Mouse (Mus musculus) midbrain, embryonic 13.5 days (tissue): ENCODE measurements around the gene Cel. TPM values are rescaled to one million over a fixed set of nuclear protein-coding genes. Genes with fewer than 3 reads are reported as not detected.
"Not testable (repeated sequence)": the region's sequence is repeated elsewhere in the genome, so short reads cannot be mapped to it uniquely, and the experiment has no call there.

Experiments
- ATAC-seq: fragments of 200-750 bp; cut with Nextera tagmentation; 2 replicates; pipeline ENCODE4 v1.8.0; 2017; ENCODE audit warnings: mild to moderate bottlenecking, moderate TSS enrichment, moderate library complexity
- H3K27ac ChIP-seq: fragments of 300-500 bp; sonication (generic); 2 replicates; pipeline ENCODE4 v1.5.1; 2015; ENCODE audit warnings: inconsistent platforms, mild to moderate bottlenecking, moderate library complexity
- H3K27me3 ChIP-seq: fragments of 300-500 bp; sonication (generic); 2 replicates; pipeline ENCODE4 v1.6.1; 2015; ENCODE audit warnings: mild to moderate bottlenecking, inconsistent platforms
- H3K36me3 ChIP-seq: fragments of 300-500 bp; sonication (generic); 2 replicates; pipeline ENCODE4 v1.6.1; 2015; ENCODE audit warnings: mild to moderate bottlenecking, inconsistent platforms
- H3K4me1 ChIP-seq: fragments of 300-500 bp; sonication (generic); replicated peaks from 2 replicates; pipeline ENCODE4 v1.6.1; 2015; ENCODE audit warnings: inconsistent platforms
- H3K4me2 ChIP-seq: fragments of 300-500 bp; sonication (generic); replicated peaks from 2 replicates; pipeline ENCODE4 v1.6.1; 2015; ENCODE audit warnings: moderate library complexity, mild to moderate bottlenecking, inconsistent platforms
- H3K4me3 ChIP-seq: fragments of 300-500 bp; sonication (generic); replicated peaks from 2 replicates; pipeline ENCODE4 v1.5.1; 2015; ENCODE audit warnings: mild to moderate bottlenecking, inconsistent platforms
- H3K9ac ChIP-seq: fragments of 300-500 bp; sonication (generic); replicated peaks from 2 replicates; pipeline ENCODE4 v1.6.1; 2015; ENCODE audit warnings: mild to moderate bottlenecking, inconsistent platforms
- H3K9me3 ChIP-seq: fragments of 300-500 bp; sonication (generic); 2 replicates; pipeline ENCODE4 v1.6.1; 2016; ENCODE audit warnings: mild to moderate bottlenecking, inconsistent platforms
- WGBS: fragments of 180-500 bp; shearing (Covaris S2); methylation state at CpG from one replicate; pipeline ENCODE4 v1.1.7; 2015; 5-methylcytosine and 5-hydroxymethylcytosine counted together
- microRNA-seq: library from miRNA; unstranded; fragments of <30 nt; microRNA quantifications from one replicate; pipeline ENCODE4, GENCODE M21; 2016
- polyA plus RNA-seq: library from polyadenylated mRNA; unstranded; fragments of >200 nt; fragmentation: Nextera tagmentation; extraction: Ambion mirVana; gene quantifications from 2 replicates; pipeline ENCODE4 v1.2.1, GENCODE M21; 2015

Gene Cel
- polyA plus RNA-seq, 1 experiment from 2014 or later = 0.07 TPM

DNA sequence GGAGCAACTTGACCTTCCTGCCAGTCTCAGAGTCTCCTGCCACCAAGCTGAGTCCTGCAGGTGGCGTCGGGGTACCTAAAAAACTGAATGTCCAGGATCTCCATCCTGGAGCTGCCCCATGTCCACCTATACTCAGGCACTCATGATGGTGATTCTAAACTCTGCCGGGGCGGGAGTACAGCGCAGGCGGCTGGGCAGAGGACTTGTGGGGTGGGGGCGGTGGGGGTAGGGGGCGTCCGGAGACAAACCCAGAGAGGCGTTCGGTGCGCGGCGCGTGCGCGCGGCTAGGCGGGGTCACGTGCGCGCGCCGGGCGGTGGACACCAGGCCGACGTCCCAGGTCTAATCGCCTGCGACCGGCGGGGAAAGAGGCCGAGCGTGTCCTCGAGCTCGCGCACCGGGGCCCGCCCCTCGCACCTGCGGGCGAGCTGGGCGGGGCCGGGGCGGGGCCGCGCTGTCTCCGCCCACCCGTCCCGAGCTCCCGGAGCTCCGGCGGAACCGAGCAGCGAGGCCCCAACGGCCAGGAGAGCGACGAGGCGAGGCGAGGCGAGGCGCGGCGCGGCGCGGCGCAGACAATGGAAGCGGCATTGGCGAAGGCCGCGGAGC is 50.3 kb downstream of the Cel start, which contains the start of gene Ralgds:
TSS of gene Ralgds (plus strand) at position 328 of the 604 bp plus-strand sequence.
- Histone ChIP-seq H3K9ac (peak within 1 kb of the TSS; percentile 98), H3K4me2 (peak within 1 kb of the TSS; percentile 85), H3K27ac (peak within 1 kb of the TSS; percentile 93), H3K36me3 (peaks cover 15% of the 10 kb centered on the region; the same call in 1 of the 2 replicates), H3K4me1 (peaks cover 40% of the 10 kb centered on the region), H3K4me3 (peak within 1 kb of the TSS; percentile 93), H3K9me3 (no peaks in the 10 kb centered on the region), H3K27me3 (peaks cover 9% of the 10 kb centered on the region; the same call in 1 of the 2 replicates)
- peak; percentile 74 for ATAC-seq
- whole genome bisulfite sequencing = under 1% methylated on average over 68 of the region's 71 CpGs

DNA sequence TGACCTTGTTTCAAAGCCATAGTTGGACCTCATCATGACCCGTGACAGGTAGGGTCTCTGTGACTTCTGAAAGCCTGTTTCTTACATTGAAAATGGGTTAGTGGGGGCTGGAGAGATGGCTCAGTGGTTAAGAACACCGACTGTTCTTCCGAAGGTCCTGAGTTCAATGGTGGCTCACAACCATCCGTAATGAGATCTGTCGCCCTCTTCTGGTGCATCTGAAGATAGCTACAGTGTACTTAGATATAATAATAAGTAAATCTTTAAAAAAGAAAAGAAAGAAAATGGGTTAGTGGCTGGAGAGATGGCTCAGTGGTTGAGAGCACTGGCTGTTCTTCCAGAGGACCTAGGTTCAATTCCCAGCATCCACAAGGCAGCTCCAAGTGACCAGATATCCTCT is 51.6 kb downstream of the Cel start:
- H3K4me2 ChIP-seq, H3K4me3 ChIP-seq, H3K27me3 ChIP-seq, H3K27ac ChIP-seq, ATAC-seq, H3K9me3 ChIP-seq, H3K9ac ChIP-seq: not testable (repeated sequence)
- Histone ChIP-seq H3K4me1 (peaks cover 27% of the 10 kb centered on the region), H3K36me3 (peaks cover 13% of the 10 kb centered on the region; the same call in 1 of the 2 replicates)
- WGBS = 55% methylated on average over 5 of the region's 5 CpGs

DNA sequence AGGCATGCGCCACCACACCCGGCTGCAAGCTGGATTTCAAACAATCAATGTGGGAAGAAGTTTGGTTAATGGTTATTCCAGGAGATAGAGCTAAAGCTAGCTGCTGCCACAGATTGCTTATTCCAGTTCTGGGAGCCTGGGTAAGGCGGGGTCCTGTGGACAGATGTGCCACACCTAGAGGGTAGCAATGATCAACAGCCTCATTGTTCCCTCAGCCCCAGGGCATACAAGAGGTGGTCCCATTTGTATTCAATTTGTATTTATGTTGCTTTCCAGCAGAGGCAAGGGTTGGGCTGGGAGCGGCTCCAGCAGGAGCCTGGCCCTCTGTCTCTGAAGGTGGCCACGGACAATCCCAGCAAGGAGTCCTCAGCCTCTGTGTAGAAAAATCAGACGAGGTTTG is 56.9 kb downstream of the Cel start:
- Histone ChIP-seq H3K27me3 (peaks cover 7% of the 10 kb centered on the region; the same call in 1 of the 2 replicates), H3K36me3 (no peaks in the 10 kb centered on the region), H3K4me1 (no peaks in the 10 kb centered on the region), H3K9me3 (no peaks in the 10 kb centered on the region), H3K4me3 (no peak overlapping the region), H3K4me2 (no peak overlapping the region), H3K9ac (no peak overlapping the region), H3K27ac (no peak overlapping the region)
- no peak for ATAC-seq
- WGBS = 78% methylated on average over 6 of the region's 6 CpGs

DNA sequence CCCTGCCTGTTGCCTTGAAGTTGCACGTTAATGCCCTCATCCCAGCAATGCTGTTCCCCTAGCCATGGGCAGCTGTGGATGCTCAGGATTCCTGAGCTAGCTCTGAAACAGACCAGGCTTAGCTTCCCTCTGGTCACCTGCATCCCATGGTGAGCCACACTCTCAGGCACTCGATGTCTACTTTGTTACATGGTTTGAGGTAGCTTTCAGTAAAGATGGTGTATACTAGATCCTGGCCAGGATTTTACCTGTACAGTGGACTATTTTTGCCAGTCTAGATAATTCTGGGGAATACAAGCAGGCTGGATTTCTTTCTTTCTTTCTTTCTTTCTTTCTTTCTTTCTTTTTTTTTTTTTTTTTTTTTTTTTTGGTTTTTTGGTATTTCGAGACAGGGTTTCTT is 57.4 kb downstream of the Cel start, which contains the start of gene Gm10134:
TSS of gene Gm10134 (plus strand) at position 301 of the 400 bp plus-strand sequence.
- no peaks in the 10 kb centered on the region for H3K4me1 ChIP-seq
- H3K9ac ChIP-seq = no peak within 1 kb of the TSS
- peaks cover 2% of the 10 kb centered on the region; the same call in 1 of the 2 replicates for H3K27me3 ChIP-seq
- no peaks in the 10 kb centered on the region for H3K9me3 ChIP-seq
- no peak within 1 kb of the TSS for H3K27ac ChIP-seq
- no peak within 1 kb of the TSS for H3K4me2 ChIP-seq
- 78% methylated on average over 3 of the region's 3 CpGs for WGBS
- no peaks in the 10 kb centered on the region for H3K36me3 ChIP-seq
- no peak for ATAC-seq
- no peak within 1 kb of the TSS for H3K4me3 ChIP-seq

Small RNAs within 50 kb of the gene (microRNA-seq; reads per million reads assigned to microRNA genes)
- not detected for gene Gm22824

Other genes with a start within 250 kb of the Cel start
- 10.7 and 11.8 TPM in 2 replicates for gene Ppp1r26, start 116.6 kb downstream of the Cel start, polyA plus RNA-seq
- 0.85 and 1.3 TPM in 2 replicates for gene 1700007K13Rik, start 97.1 kb downstream of the Cel start, polyA plus RNA-seq
- gene Mrps2, start 95.3 kb downstream of the Cel start, polyA plus RNA-seq = 50.1 and 52.3 TPM in 2 replicates
- gene Gbgt1, start 66.5 kb downstream of the Cel start, polyA plus RNA-seq = 0.54 and 1.4 TPM in 2 replicates
- 1.0 and 1.5 TPM in 2 replicates for gene Gm10134, start 57.3 kb downstream of the Cel start, polyA plus RNA-seq
- 70.8 and 82.0 TPM in 2 replicates for gene Ralgds, start 50.3 kb downstream of the Cel start, polyA plus RNA-seq
- gene Gtf3c5, start 20.3 kb upstream of the Cel start, polyA plus RNA-seq = 51.0 and 51.6 TPM in 2 replicates
- 0.43 and 0.67 TPM in 2 replicates for gene Gfi1b, start 58.6 kb upstream of the Cel start, polyA plus RNA-seq
- 37.1 and 38.4 TPM in 2 replicates for gene Tsc1, start 77.8 kb upstream of the Cel start, polyA plus RNA-seq
- gene Spaca9, start 136.3 kb upstream of the Cel start, polyA plus RNA-seq = 1.1 and 1.6 TPM in 2 replicates
- 2.2 and 2.6 TPM in 2 replicates for gene Ak8, start 136.8 kb upstream of the Cel start, polyA plus RNA-seq